Mouse (Mus musculus): ENCODE data around the gene Gm20388. TPM values are rescaled to one million over a fixed set of nuclear protein-coding genes. Genes with fewer than 3 reads are reported as not detected.

The Gm20388 gene
- total and polyA plus RNA-seq, 3 experiments: 0.02 to 0.05 TPM; not detected in 1

DNA sequence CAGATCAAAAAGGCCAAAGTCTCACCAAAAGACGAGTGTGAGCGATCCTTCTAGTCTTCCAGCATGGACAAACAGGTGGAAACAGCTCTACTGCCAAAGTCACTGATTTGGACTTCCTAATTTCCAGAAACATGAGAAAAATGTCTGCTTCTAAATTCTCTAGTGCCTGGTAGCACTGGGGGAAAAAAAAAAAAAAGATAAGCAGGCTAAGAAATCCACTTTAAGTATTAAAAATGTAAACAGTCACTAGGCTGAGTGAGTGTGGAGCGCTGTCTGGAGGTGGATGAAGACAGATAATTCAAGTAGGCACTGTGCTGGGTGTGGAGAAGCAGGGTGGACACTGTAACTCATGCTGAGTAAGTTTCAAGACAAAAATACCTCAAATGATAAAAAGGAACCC, 3025.3 kb downstream of the Gm20388 start:
- H3K4me3 ChIP-seq (ENCODE audit: low read depth, low read length): no peak overlapping the region
- peaks cover 67% of the 10 kb centered on the region for H3K36me3 ChIP-seq (replicated peaks)
- DNase-seq (ENCODE audit: low spot score) (no peak), ATAC-seq (ENCODE audit: extremely low read depth, insufficient number of reproducible peaks, low FRiP score, poor library complexity, severe bottlenecking) (no peak)
- H3K4me1 ChIP-seq (ENCODE audit: insufficient read depth, low read depth, low read length): peaks cover 68% of the 10 kb centered on the region
- H3K9me3 ChIP-seq (replicated peaks): no peaks in the 10 kb centered on the region
- H3K27me3 ChIP-seq (ENCODE audit: insufficient read depth, low read length): no peaks in the 10 kb centered on the region
- TF ChIP-seq GATA2 (IDR thresholded peaks at IDR 0.05; ENCODE audit: borderline replicate concordance, low read depth, low read length): no peak
- no peak for TF ChIP-seq GATA1 (IDR thresholded peaks at IDR 0.05; ENCODE audit: borderline replicate concordance, low read length)
- TF ChIP-seq CTCF (IDR thresholded peaks at IDR 0.05; ENCODE audit: low read depth, low read length): no peak
- TF ChIP-seq POLR2AphosphoS5 (IDR thresholded peaks at IDR 0.05; ENCODE audit: insufficient replicate concordance, low read depth, low read length): no peak
- no peak for TF ChIP-seq TAL1 (conservative IDR thresholded peaks at IDR 0.05; ENCODE audit: low read depth, low read length)

GRCm38 (mm10) chr8:122937545-122938053, 3027.0 kb downstream of the Gm20388 start:
- no peak overlapping the region for H3K4me3 ChIP-seq (ENCODE audit: low read depth, low read length)
- ATAC-seq (ENCODE audit: extremely low read depth, insufficient number of reproducible peaks, low FRiP score, poor library complexity, severe bottlenecking) (no peak), DNase-seq (ENCODE audit: low spot score) (no peak)
- TF ChIP-seq TAL1 (conservative IDR thresholded peaks at IDR 0.05; ENCODE audit: low read depth, low read length) (no peak), GATA1 (IDR thresholded peaks at IDR 0.05; ENCODE audit: borderline replicate concordance, low read length) (no peak), CTCF (IDR thresholded peaks at IDR 0.05; ENCODE audit: low read depth, low read length) (no peak), POLR2AphosphoS5 (IDR thresholded peaks at IDR 0.05; ENCODE audit: insufficient replicate concordance, low read depth, low read length) (no peak), GATA2 (IDR thresholded peaks at IDR 0.05; ENCODE audit: borderline replicate concordance, low read depth, low read length) (no peak)
- H3K4me1 ChIP-seq (ENCODE audit: insufficient read depth, low read depth, low read length): peaks cover 55% of the 10 kb centered on the region
- H3K36me3 ChIP-seq (replicated peaks): peaks cover 67% of the 10 kb centered on the region
- no peaks in the 10 kb centered on the region for H3K27me3 ChIP-seq (ENCODE audit: insufficient read depth, low read length)
- H3K9me3 ChIP-seq (replicated peaks): no peaks in the 10 kb centered on the region

DNA sequence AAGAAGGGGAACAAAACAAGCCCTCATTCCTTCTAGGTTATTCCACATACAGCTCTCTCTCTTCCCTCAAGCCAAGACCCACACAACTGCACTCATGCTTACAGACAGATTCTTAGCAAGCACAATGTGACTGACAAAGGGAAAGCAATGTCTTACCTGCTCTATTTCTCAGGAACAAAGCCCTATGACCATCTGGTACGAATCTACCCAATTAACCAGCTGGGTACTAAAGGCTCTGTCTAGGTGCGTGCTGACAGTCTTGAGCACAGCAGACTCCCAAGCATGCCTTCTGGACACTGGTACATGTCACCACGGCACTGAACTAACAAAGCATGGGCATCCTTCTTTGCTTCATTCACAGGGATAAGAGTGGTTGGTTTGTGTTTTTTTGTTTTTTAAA, 3027.5 kb downstream of the Gm20388 start:
- TF ChIP-seq POLR2AphosphoS5 (IDR thresholded peaks at IDR 0.05; ENCODE audit: insufficient replicate concordance, low read depth, low read length): no peak
- no peak for TF ChIP-seq TAL1 (conservative IDR thresholded peaks at IDR 0.05; ENCODE audit: low read depth, low read length)
- TF ChIP-seq GATA1 (IDR thresholded peaks at IDR 0.05; ENCODE audit: borderline replicate concordance, low read length): no peak
- TF ChIP-seq CTCF (IDR thresholded peaks at IDR 0.05; ENCODE audit: low read depth, low read length): no peak
- no peak for TF ChIP-seq GATA2 (IDR thresholded peaks at IDR 0.05; ENCODE audit: borderline replicate concordance, low read depth, low read length)
- peaks cover 52% of the 10 kb centered on the region for H3K4me1 ChIP-seq (ENCODE audit: insufficient read depth, low read depth, low read length)
- no peaks in the 10 kb centered on the region for H3K9me3 ChIP-seq (replicated peaks)
- DNase-seq (ENCODE audit: low spot score) (no peak), ATAC-seq (ENCODE audit: extremely low read depth, insufficient number of reproducible peaks, low FRiP score, poor library complexity, severe bottlenecking) (no peak)
- no peak overlapping the region for H3K4me3 ChIP-seq (ENCODE audit: low read depth, low read length)
- no peaks in the 10 kb centered on the region for H3K27me3 ChIP-seq (ENCODE audit: insufficient read depth, low read length)
- H3K36me3 ChIP-seq (replicated peaks): peaks cover 70% of the 10 kb centered on the region

- Histone ChIP-seq H3K27me3 (ENCODE audit: insufficient read depth, low read length) (no peaks in the 10 kb centered on the region), H3K4me1 (ENCODE audit: insufficient read depth, low read depth, low read length) (peaks cover 50% of the 10 kb centered on the region), H3K4me3 (ENCODE audit: low read depth, low read length) (no peak overlapping the region), H3K9me3 (replicated peaks) (no peaks in the 10 kb centered on the region), H3K36me3 (replicated peaks) (peaks cover 69% of the 10 kb centered on the region)
- TF ChIP-seq TAL1 (conservative IDR thresholded peaks at IDR 0.05; ENCODE audit: low read depth, low read length): no peak
- TF ChIP-seq GATA1 (IDR thresholded peaks at IDR 0.05; ENCODE audit: borderline replicate concordance, low read length): no peak
- TF ChIP-seq POLR2AphosphoS5 (IDR thresholded peaks at IDR 0.05; ENCODE audit: insufficient replicate concordance, low read depth, low read length): no peak
- DNase-seq (ENCODE audit: low spot score) (no peak), ATAC-seq (ENCODE audit: extremely low read depth, insufficient number of reproducible peaks, low FRiP score, poor library complexity, severe bottlenecking) (no peak)
These were observed 3027.9 kb downstream of the Gm20388 start for GRCm38 (mm10) chr8:122938591-122938990.

DNA sequence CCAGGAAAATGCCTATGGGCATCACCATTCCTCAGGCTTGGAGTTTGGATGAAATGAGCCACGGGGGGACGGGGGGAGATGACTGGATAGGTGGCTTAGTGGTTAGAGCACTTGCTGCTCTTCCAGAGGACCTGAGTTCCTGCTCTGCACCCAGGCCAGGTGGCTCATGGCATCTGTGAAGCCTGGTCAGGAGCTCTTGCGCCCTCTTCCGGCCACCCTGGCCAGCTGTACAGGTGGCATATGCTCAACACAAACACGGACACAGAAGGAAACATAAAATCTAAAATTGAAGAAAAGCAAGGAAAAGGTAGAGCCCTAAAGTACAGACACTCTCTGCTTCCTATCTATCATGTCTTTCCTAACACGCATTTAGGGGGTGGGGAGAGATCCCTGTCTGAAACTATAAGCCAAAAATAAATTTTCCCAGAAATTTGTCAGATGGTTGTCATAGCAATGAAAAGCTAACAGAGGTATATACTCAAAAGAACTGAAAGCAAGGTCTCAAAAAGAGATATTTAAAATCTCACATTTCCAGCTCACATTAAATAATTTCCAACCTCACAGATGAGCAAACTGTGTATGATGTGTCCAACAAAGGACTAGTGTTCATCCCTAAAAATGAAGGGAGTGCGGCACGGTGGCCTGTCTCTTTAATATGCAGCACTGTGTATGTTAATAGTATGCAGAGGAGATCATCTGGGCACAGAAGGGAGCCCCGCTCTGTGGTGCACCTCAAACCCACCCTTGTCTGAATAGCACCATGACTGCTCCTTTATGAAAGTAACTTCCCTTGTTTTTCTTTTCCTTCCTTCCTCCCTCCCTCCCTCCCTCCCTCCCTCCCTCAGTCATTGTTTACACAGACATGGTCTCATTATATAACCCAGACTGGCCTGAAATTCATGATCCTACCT, 3032.4 kb downstream of the Gm20388 start:
- ATAC-seq (ENCODE audit: extremely low read depth, insufficient number of reproducible peaks, low FRiP score, poor library complexity, severe bottlenecking) (no peak), DNase-seq (ENCODE audit: low spot score) (no peak)
- H3K4me3 ChIP-seq (ENCODE audit: low read depth, low read length): no peak overlapping the region
- no peak for TF ChIP-seq GATA2 (IDR thresholded peaks at IDR 0.05; ENCODE audit: borderline replicate concordance, low read depth, low read length)
- TF ChIP-seq CTCF (IDR thresholded peaks at IDR 0.05; ENCODE audit: low read depth, low read length): no peak
- TF ChIP-seq POLR2AphosphoS5 (IDR thresholded peaks at IDR 0.05; ENCODE audit: insufficient replicate concordance, low read depth, low read length): no peak
- H3K36me3 ChIP-seq (replicated peaks): peaks cover 64% of the 10 kb centered on the region
- no peaks in the 10 kb centered on the region for H3K27me3 ChIP-seq (ENCODE audit: insufficient read depth, low read length)
- H3K4me1 ChIP-seq (ENCODE audit: insufficient read depth, low read depth, low read length): peaks cover 31% of the 10 kb centered on the region
- H3K9me3 ChIP-seq (replicated peaks): no peaks in the 10 kb centered on the region

DNA sequence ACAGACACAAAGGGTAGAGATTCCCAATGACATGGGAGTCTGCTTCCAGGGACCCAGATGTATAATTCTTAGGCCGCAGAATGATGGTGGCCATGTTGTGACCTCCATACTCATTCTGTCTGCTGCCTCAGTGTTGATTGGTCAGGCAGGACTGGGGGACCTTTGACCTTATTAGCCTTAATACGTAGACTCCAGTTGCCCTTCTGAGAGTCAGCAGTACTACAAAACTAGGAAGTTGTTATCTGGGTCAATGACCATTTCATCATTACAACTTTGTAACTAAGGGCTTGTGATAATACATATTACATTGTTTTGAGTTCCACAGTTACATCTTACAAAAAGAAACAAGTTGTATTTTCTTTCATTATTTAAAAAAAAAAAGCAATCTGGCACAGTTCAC, 3035.1 kb downstream of the Gm20388 start:
- Histone ChIP-seq H3K27me3 (ENCODE audit: insufficient read depth, low read length) (no peaks in the 10 kb centered on the region), H3K9me3 (replicated peaks) (no peaks in the 10 kb centered on the region), H3K4me1 (ENCODE audit: insufficient read depth, low read depth, low read length) (peaks cover 32% of the 10 kb centered on the region), H3K36me3 (replicated peaks) (peaks cover 61% of the 10 kb centered on the region), H3K4me3 (ENCODE audit: low read depth, low read length) (no peak overlapping the region)
- no peak for TF ChIP-seq GATA2 (IDR thresholded peaks at IDR 0.05; ENCODE audit: borderline replicate concordance, low read depth, low read length)
- no peak for TF ChIP-seq TAL1 (conservative IDR thresholded peaks at IDR 0.05; ENCODE audit: low read depth, low read length)
- no peak for TF ChIP-seq GATA1 (IDR thresholded peaks at IDR 0.05; ENCODE audit: borderline replicate concordance, low read length)
- no peak for TF ChIP-seq CTCF (IDR thresholded peaks at IDR 0.05; ENCODE audit: low read depth, low read length)
- no peak for TF ChIP-seq POLR2AphosphoS5 (IDR thresholded peaks at IDR 0.05; ENCODE audit: insufficient replicate concordance, low read depth, low read length)
- DNase-seq (ENCODE audit: low spot score) (no peak), ATAC-seq (ENCODE audit: extremely low read depth, insufficient number of reproducible peaks, low FRiP score, poor library complexity, severe bottlenecking) (no peak)

All from G1E (cell line).